Mouse (Mus musculus) cerebellum, postnatal 25 days (tissue): Measurements from ENCODE around the gene Icam2.
"Not testable (repeated sequence)": the region's sequence is repeated elsewhere in the genome, so short reads cannot be mapped to it uniquely, and the experiment has no call there.

Source experiments
- DNase-seq, 2 experiments: peaks; one replicate each; pipeline ENCODE4 v3.0.0; 2021; ENCODE audit warnings: mixed read lengths in 2 of 2

Icam2 gene

DNA sequence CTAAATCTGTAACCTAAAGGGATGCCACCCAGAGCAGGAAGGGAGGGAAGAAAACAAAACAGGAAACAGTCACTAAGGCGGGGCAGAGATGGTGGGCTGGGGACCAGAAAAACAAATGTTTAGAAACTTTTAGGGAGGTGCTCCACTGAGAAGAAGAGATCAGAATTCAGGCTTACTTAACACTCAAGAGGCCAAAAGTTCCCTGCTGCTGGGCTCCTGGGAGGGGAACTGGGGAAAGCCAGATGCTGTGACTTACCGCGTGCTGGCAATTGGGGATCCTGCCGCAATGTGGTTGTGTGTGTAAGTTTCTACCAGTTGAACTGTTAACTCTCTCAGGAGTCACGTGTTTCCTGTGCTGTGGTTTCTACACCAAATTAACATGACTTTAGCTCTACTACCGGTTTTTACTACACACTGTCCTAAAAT lies at the start of gene Icam2:
Icam2 (minus strand) TSS at position 285 of the 426 bp plus-strand sequence.
- DNase-seq = no peak

DNA sequence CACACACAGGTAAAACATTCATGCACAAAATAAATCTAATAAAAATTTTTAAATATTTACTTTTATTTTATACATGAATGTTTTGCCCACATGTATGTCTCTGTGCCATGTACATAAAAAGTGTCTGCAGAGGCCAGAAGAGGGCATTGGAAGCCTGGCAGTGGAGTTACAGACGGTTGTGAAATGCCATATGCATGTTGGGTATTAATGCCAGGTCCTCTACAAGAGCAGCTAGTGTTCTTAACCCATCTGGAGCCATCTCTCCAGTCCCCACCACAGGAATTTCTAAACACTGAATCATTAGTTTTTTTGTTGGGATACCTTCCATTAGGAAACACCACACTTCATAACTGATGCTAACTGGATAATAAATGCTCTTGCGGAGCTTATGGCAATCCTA lies 49.7 kb upstream of the Icam2 start:
- DNase-seq = no peak

DNA sequence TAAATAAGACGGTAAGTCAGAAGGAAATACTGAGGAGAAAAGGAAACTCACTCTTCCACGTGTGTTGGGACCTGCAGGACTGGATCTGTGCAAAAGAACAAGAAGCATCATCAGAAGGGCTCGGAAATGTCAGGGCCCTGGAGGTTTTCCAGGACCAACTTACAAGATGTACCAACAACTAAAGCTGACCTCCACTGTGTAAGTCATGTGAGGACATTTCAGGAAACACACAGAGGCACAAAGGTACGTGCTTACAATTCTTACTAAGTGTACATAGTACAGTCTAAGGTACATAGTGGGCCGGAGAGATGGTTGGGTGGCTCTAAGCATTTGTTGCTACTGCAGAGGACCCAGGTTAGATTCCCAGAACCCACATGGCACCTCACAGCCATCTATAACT lies 49.2 kb upstream of the Icam2 start:
- no peak for DNase-seq

DNA sequence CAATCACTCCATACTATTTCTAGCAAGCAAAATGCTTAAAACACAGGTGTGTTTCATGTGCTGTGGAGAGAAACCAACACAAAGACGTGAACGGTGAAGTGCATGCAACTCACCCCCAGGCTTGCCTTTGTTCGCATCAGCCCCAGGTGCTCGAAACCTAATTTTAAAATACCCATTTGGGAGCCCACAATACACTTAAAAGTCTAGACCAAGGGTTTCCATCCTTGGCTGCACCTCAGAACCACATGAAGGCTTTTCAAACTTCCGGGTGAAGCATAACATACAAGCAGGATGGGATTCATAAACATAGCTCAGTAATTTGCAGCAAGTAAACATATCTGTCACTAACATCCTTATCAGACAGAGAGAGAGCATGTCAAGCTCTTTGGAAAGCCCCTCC lies 42.5 kb upstream of the Icam2 start:
- no peak for DNase-seq

DNA sequence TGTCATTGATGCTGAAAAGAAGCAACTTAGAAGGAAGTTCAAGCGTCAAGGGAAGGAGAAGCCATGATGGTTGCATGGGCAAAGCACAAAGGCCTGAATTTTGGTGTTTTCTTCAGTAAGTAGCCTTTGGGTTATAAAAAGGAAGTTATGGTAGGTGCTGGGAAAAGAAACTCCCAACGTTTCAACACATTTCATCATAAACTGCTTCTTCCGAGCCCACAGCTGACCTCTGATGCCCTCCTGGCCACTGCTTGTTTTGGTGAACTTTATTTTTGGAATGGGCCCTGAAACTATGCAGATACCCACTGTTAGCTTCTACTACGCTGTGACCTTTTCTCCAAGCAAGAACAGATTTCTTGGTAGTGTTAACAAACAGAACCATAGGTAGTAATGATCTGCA lies 41.8 kb upstream of the Icam2 start:
- no peak for DNase-seq

DNA sequence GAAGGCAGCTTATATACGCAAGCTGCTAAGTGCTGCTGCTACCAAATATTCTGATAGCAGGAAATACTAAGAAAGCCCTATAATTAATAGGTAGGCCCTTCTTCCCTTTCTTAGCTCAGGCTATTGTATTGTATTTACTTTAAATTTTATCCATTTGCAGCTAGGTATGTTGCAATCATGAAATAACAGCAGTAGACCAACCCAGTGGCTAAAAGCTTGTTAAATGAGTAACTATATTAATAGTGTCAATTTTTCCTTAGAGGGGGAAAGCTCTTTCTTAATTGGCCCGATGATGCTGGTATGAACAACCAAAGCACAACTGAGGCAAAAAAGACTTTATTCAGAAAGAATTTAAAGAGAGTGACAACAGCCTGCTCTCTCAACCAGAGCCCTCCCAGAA lies 40.7 kb upstream of the Icam2 start:
- DNase-seq = no peak

DNA sequence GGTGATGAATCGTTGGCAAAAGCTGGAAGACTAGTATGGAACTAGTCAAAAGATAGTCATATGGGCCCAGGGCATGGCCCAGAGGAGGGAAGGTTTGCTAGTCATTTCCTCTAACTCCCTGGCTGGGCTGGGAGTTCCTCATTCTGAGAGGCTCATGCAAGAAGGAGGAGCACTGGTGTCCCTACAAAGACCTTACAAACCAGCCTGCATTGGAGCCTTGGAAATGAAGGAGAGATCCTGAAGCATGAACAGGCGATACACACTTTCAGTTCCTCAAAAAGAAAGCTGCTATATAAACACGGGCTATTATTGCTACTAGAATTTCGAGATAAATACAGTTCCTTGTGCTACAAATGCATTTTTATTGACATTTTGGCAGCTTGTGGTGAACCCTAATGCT lies 40.2 kb upstream of the Icam2 start:
- DNase-seq = no peak

DNA sequence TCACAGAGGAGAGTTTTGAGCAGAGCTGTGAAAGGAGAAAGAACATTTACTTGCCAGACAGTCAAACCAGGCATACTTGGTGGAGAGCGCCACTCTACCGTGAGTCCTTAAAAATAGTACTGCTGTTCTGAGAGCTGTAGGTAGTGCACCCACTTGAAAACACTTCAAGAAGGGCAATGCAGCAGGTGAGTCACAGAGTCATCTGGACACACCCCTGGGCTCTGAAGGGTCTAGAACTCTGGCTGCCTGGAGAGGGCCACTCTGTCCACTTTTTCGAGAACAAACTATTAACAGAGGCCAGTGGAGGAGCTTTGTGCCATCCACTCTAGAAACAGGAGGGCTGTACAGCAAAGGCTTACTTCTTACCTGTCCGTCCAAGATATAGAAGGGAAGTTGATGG lies 38.6 kb upstream of the Icam2 start:
- DNase-seq = no peak

DNA sequence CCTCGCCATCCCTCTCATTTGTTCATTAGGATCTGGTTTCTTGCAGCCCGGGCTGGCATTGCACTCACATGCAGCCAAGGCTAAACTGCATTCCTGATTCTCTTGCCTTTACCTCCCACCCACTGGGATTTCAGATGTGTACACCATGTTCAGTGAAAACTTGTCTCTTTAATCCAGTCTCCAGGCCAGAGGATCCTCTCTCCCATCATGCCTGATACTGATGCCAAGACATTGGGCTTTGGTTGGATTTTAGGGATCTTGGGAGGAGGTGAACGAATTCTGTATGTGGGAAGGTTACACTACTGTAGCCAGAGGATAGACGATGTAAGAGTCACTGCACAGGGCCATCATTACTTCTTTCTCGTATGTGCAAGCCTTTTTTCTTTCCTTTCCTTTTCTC lies 37.3 kb upstream of the Icam2 start:
- DNase-seq = no peak

DNA sequence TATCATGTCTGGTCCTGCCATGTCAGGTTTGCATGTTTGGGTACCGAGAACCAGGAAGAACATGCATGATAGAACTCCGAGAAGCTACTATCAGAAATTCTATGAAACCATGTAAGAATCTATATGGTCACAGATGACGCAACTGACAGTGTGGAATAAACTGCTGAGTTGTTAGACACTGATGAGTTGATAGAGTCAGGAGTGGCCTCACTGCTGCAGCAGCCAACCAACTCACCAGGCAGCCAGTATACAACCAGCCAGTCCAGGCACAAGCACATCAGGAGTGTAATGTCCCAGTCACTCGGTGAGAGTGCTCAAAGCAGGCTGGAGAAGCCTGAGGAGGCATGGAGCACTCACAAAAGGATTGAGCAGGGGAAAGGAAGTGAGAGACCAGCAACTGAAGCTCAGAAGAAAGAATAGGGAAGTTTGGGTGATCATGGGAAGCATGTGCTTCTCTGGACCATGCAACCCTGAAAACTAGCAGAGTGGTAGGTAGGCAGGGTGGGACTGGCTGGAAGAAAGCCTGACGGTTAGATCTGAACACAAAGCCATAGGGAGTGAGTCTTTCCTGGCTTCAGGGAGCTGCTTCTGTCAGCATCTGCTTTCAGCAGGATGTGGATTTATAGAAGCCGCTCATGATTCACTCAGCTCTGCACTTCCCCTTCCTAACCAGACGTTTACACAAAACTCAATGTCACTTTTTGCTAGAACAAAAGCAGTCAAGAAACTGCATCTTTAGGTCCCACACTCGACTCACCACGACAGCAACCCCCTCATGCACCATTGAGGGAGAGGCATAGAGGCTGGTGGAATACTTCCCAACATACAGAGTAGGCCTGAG lies 31.6 kb upstream of the Icam2 start:
- DNase-seq = no peak

DNA sequence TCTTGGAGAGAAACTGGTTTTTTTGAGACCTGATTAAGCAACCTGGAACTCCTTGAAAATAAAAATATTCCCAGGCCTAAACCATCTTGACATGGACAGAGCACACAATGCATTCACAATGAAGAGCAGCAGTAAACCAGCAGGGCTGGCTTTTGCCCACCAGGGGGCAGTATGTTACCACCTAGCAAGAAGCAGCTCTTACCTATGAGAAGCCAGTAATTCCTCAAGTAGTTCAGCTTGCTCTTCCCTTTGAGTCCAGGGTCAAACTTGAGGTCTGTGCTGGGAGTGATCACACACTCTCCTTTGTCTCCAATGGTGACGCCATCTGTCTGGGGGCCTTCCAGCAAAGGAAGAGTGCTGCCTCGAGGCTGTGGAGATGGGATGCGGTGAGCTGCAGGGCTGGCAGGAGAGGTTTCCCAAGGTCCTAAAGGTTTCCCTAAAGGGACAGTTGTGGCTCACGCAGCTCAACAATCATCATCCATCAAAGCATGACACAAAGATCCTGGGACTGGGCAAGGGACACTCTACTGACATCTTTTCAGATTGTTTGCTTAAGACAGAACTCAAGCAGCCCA lies 30.8 kb upstream of the Icam2 start:
- DNase-seq = peak; percentile 84 to 89

DNA sequence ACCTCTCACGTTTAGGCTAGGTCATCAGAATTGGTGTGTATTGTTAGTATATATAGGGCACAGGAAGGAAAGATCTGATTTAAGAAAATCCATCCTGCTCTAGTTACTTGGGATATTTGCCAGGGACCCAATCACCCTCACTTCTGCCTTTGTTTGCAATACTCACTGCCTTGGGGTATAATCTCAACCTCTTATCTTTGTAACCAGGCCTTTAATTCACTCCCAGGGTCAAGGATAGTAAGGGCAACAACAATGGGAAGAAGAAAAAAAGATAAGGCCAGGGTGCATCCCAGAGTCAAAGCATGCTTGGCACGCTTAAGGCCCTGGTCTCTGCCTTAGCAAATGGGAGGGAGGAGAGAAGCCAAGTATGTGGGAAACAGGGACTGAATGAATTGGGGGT lies 30.0 kb upstream of the Icam2 start:
- no peak for DNase-seq

DNA sequence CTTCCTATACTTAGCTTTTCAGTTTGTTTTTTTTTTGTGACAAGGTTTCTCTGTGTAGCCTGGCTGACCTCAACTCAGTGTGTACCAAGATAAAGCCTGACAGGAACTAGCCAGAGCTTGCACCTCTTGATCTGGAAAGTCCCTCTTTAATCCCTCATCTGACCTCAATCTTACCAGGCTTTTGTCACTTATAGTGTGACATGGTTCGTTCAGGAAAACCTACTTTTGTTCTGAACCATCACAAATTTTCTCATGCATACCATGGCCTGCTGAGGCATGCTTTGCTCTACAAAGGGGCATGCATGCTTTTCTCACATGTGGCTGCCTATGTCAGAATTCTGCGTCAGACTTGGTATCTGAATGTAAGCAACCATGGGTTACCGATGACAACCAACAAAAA lies 28.5 kb upstream of the Icam2 start:
- DNase-seq = no peak

DNA sequence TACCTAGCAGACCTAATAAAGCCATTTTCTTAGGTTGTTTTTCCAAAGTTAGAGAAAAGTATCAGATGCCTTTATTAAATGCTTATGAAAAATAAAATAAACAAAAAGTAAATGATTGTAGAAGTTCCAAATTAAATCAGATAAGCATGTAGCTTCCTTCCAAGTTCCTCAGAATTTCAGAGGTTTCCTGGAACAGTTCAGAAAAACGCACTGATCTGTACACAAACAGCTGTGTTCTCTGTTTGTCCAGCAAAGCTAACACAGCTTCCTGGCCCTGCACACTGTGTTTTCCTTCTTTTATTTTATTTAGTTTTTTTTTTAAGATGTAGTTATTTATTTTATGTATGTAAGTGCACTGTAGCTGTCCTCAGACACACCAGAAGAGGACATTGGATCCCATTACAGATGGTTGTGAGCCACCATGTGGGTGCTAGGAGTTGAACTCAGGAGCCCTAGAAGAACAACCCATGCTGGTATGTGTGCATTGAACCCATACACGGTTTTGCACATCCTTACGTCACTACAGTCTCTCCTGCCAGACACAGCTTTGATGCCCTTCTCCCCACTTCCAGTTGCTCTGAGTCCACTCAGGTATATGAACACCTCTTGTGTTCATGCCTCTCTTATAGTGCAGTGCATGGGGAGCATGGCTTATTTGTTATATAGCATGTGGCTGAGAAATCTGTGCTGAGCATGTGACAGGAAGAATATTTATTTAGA lies 24.9 kb upstream of the Icam2 start:
- no peak for DNase-seq

DNA sequence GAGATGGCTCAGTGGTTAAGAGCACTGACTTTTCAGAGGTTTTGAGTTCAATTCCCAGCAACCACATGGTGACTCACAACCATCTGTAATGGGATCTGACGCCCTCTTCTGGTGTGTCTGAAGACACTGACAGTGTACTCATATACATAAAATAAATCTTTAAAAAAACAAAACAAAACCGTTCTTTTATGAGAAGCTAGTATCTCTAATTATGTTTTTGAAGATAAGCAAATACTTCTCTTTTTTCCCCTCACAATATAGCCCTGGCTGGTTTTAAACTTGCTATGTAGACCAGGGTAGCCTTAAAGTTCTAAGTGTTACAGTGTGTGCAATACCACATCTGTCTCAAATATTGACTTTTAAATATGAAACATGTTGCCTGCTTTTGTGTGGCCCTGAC lies 23.3 kb upstream of the Icam2 start:
- no peak for DNase-seq

DNA sequence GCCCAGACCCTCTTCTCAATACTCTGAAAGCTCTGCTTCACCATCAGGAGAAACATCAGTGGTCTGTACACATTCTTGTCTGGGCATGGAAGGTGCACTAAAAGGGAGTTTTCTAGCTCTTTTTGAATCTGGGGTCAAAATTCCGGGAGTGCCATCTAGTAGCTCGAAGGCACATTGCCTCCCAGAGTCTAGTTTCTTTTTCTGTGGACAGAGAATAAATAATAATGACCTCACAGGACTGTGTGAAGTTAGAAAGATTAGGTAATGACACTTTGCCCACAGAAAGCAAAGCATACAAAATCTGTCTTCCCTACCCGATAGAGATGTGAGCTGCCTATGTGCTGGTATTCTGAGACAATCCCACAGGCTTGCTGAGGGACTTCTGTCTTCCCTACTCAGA lies 22.6 kb upstream of the Icam2 start:
- DNase-seq = no peak

DNA sequence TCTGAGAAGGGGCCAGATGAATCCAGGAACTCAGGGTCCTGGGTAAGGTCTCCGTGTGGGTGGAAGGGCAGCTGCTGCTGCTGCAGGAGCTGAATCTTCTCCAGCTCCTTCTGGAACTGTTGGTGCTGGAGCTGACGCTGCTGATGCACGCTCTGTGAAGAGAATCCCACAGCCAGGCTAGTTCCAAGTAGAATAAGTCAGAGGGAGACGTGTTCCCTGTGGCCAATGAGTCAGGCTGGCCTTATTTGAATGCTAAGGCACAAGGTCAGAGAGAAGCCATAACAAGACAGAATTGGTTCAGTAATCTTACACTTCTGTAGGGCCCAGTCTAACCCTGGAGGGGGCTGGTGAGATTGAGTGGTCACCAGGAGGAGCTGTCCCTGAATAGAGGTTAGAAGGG lies 22.1 kb upstream of the Icam2 start:
- DNase-seq = no peak

DNA sequence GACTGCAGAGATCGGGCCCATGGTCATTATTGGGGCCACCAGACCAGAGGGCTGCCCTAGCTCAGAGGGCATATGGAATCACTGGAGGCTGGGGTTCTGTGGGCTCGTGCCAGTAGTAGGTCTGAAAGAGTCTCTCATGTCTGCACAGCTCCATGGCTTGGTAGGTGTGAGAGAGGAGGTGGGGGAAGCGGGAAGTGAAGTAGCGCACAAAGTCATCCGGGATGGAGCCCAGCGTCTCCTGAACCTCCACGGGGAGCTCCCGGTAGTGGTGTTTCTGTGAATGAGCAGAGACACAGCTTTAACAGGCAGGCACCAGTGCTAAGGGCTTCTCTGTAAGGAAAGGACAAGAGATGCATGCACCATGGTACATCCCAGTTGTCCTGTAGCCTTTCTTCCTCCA lies 10.6 kb upstream of the Icam2 start:
- DNase-seq = no peak

DNA sequence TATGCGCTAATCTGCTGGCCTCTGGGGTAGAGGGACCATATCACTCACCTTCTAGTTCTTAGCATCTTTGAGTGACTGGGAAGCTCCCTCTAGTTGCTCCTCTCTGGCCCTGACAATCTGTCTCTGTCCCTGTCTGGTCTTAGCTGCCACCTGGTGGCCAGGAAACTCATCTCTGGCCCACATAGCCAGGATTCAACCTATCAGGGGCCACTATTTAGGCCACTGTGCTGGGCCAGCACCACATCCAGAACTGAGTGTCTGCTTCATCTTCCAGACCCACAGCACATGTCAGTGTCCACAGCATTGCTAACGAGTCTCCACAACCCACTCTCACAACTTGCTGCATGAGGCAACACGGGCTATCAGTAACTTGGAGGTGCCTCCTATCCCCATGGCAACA lies 9.8 kb upstream of the Icam2 start:
- DNase-seq = peak; percentile 35 to 63

DNA sequence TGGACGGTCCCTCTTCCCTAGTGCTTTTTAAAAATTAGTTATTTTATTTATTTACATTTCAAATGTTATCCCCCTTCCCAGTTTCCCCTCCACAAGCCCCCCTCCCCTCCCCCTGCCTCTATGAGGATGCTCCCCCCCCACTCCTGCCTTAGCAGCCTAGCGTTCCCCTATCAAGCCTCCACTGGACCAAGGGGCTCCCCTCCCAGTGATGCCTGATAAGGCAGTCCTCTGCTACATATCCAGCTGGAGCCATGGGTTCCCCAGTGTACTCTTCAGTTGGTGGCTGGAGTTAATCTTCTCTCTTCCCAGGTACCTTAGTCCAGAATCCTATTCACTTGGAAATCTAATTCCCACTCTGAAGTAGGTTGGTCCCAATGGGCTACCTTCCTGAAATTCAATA lies 6.2 kb upstream of the Icam2 start:
- DNase-seq = not testable (repeated sequence)

DNA sequence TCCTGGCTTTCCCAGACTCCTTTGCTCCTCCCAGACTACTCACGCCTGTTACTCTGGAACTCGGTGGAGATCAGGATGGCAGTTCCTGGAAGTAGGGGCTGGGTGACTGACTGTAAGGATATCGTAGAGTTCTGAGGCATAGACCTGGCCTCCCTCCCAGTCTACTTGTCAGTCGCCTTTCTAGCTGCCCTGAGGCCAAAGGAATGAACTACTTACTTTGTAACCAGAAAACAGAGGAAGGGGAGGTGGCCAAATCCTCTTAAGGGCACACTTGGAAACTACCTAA lies 5.4 kb upstream of the Icam2 start:
- no peak for DNase-seq

DNA sequence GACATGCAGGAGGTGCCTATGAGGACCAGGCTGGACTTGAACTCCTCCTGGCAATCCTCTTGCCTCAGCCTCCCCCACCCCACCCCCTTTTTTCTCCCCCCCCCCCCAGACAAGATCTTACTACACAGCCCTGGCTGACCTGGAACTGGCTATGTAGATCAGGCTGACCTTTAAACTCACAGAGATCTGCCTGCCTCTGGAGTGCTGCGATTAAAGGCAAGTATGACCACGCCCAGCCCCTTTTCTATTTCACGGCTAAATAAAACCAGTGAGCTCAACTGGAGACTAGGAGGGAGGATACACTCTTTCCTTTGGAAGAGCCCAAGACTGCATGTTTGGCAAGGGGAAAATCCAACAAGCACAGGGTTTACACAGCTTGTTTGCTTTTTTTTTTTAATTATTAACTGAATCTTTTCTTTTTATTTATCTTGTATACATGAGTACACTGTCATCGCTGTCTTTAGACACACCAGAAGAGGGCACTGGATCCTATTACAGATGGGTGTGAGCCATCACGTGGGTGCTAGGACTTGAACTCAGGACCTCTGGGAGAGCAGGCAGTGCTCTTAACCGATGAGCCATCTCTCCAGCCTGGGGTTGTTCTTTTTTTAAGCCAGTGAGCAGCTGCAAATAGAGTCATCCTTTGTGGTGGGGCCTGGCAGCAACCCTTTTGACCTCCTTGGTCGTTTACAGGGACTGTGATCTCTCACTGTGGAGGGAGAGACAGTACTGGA lies 4.9 kb upstream of the Icam2 start:
- no peak for DNase-seq

DNA sequence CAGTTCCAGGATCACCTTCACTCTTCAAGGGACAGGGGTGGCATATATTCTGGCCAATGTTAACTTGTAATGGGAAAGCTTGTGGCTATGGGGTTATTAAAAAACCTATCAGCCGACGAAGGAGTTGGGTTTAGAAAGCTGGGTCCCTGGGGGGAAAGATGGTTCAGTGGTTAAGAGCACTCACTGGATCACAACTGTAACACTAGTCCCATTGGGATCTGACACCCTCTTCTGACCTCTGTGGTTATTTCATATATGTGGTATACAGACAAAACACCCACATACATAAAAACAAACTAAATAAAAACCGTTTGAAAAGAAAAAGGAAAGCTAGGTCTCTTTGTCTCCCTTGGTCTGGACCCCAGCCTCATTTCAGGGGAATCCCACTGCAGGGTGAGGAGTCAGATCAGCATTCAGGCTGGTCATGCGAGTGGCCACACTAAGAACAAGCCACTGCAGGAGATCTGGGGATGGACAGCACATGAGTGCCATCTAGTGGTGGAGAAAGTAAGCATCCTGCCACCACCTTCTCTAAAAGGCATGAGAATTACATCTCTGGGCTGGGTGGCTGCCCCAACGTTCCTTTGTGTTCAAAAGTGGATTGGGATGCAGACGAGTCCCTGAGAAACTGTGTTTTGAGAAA lies 3.8 kb upstream of the Icam2 start:
- peak; percentile 69 to 81 for DNase-seq
